Mouse (Mus musculus) frontal cortex, adult 2 months (tissue): ENCODE data around the gene Xab2. TPM values are rescaled to one million over a fixed set of nuclear protein-coding genes. Genes with fewer than 3 reads are reported as not detected.

ENCODE experiments used
- DNase-seq, 2 experiments: peaks; one replicate each; pipeline ENCODE4 v3.0.0; 2022; ENCODE audit warnings: low spot score in 1 of 2; ENCODE audit errors: extremely low spot score in 1 of 2
- polyA plus RNA-seq: library from polyadenylated mRNA; depleted of rRNA; stranded (reverse); fragments of >200 nt; gene quantifications from 2 replicates; pipeline ENCODE4 v1.2.3, GENCODE M21; 2012; rRNA removed

Xab2 gene
- polyA plus RNA-seq, 1 experiment = 56.4 TPM

DNA sequence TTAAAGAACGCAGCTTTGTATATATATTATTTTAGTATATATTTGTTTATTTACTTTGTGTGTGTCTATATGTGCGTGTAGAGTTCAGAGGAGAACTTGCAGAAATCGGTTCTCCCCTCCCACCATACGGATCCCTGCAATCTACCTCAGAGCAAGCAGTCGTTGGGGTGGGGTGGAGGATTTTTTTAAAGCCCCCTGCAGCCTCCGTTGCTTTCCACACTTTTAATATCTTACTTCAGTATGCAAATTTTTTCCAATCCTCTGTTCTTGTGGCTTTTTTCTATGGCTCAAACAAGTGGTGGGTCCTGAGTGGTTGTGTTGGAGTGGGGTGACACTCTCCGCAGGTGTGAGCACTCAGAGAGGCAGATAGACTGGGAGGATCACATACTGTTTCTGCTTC, 52.7 kb downstream of the Xab2 start:
- no peak for DNase-seq

GRCm38 (mm10) chr8:3567641-3568371, 53.3 kb downstream of the Xab2 start, which contains the start of gene C330021F23Rik:
C330021F23Rik (plus strand) TSS chr8:3567990.
- no peak for DNase-seq

Other genes starting within 250 kb of the Xab2 start
- gene Arhgef18, start 228.3 kb downstream of the Xab2 start, polyA plus RNA-seq = 29.1 and 33.8 TPM in 2 replicates
- gene Pex11g, start 153.6 kb downstream of the Xab2 start, polyA plus RNA-seq = 1.6 and 2.0 TPM in 2 replicates
- 0.19 and 0.28 TPM in 2 replicates for gene Tex45, start 150.5 kb downstream of the Xab2 start, polyA plus RNA-seq
- gene Zfp358, start 128.2 kb downstream of the Xab2 start, polyA plus RNA-seq = 48.5 and 50.2 TPM in 2 replicates
- gene Mcoln1, start 120.9 kb downstream of the Xab2 start, polyA plus RNA-seq = 215 and 230 TPM in 2 replicates
- gene Pnpla6, start 105.9 kb downstream of the Xab2 start, polyA plus RNA-seq = 65.5 and 79.6 TPM in 2 replicates
- gene C330021F23Rik, start 53.3 kb downstream of the Xab2 start, polyA plus RNA-seq = 0.56 TPM in 1 of 2 replicates, not detected in the other
- 31.7 and 32.7 TPM in 2 replicates for gene Camsap3, start 34.0 kb downstream of the Xab2 start, polyA plus RNA-seq
- 66.2 and 68.9 TPM in 2 replicates for gene Pet100, start 232 bp upstream of the Xab2 start, polyA plus RNA-seq
- 1.5 and 2.2 TPM in 2 replicates for gene Pcp2, start 4.2 kb upstream of the Xab2 start, polyA plus RNA-seq
- 292 and 302 TPM in 2 replicates for gene Stxbp2, start 9.6 kb upstream of the Xab2 start, polyA plus RNA-seq
- 3.1 and 3.7 TPM in 2 replicates for gene Retn, start 34.5 kb upstream of the Xab2 start, polyA plus RNA-seq
- 0.23 and 0.24 TPM in 2 replicates for gene Mcemp1, start 44.4 kb upstream of the Xab2 start, polyA plus RNA-seq
- gene Fcor, start 51.0 kb upstream of the Xab2 start, polyA plus RNA-seq = 17.4 and 17.6 TPM in 2 replicates
- 36.2 and 37.3 TPM in 2 replicates for gene Trappc5, start 55.0 kb upstream of the Xab2 start, polyA plus RNA-seq
- gene Fcer2a, start 72.9 kb upstream of the Xab2 start, polyA plus RNA-seq = 0.10 TPM in 1 of 2 replicates, not detected in the other
- gene Clec4g, start 99.3 kb upstream of the Xab2 start, polyA plus RNA-seq = 0.13 and 0.20 TPM in 2 replicates
- gene Cd209a, start 127.7 kb upstream of the Xab2 start, polyA plus RNA-seq = 0.54 TPM in 1 of 2 replicates, not detected in the other
- not detected in 2 replicates for gene Cd209e, start 233.0 kb upstream of the Xab2 start, polyA plus RNA-seq